Mouse (Mus musculus) splenic B cell, adult 2 months (primary cell): ENCODE results near the gene Fbxo9.
"Not testable (repeated sequence)": the region's sequence is repeated elsewhere in the genome, so short reads cannot be mapped to it uniquely, and the experiment has no call there.

Experiments used
- DNase-seq: peaks from one replicate; pipeline ENCODE4 v3.0.0-alpha.2; 2011; ENCODE audit warnings: low read depth, low spot score
- H3K27me3 ChIP-seq: 2 replicates; pipeline ENCODE4 v1.6.1; 2012; ENCODE audit warnings: mild to moderate bottlenecking, low read length, moderate library complexity, mixed read lengths; ENCODE audit not compliant: control insufficient read depth, poor library complexity, insufficient read depth, severe bottlenecking
- H3K36me3 ChIP-seq: 2 replicates; pipeline ENCODE4 v1.6.1; 2012; ENCODE audit warnings: mild to moderate bottlenecking, low read length, moderate library complexity, mixed read lengths; ENCODE audit not compliant: control insufficient read depth, poor library complexity, insufficient read depth, severe bottlenecking

Fbxo9 gene

DNA sequence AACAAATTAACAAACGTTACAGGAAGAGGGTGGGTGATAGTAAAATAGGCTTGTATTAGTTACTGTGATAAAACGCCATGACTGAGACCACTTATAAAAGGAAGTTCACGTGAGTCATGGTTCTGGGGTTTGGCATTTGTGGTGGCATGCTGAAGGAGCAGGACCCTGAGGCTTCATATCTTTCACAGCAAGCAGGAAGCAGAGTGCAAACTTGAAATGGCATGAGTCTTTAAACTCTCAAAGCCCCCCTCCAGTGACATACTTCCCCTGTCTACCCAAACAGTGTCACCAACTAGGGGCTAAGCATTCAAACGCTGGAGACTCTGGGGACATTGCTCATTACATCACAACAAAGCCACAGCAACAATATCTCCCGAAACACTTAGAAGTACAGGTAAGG lies 7.9 kb downstream of the Fbxo9 start:
- no peaks in the 10 kb centered on the region for H3K27me3 ChIP-seq
- DNase-seq, result peak; percentile 67
- H3K36me3 ChIP-seq, result peaks cover 6% of the 10 kb centered on the region

DNA sequence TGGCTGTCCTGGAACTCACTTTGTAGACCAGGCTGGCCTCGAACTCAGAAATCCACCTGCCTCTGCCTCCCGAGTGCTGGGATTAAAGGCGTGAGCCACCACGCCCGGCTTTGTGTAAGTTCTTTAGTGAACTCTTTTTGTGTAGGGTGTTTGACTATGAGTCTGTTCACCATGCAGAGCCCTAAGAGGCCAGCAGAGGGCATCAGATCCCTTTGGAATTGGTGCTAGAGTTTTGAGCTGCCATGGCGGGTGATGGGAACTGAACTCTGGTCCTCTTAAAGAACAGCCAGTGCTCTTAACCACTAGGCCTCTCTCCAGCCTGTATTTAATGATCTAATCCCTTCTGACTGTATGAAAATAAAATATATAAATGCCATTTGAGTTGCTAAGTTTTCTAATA lies 12.5 kb downstream of the Fbxo9 start:
- Histone ChIP-seq H3K36me3 (peaks cover 8% of the 10 kb centered on the region), H3K27me3 (no peaks in the 10 kb centered on the region)
- peak; percentile 48 for DNase-seq

DNA sequence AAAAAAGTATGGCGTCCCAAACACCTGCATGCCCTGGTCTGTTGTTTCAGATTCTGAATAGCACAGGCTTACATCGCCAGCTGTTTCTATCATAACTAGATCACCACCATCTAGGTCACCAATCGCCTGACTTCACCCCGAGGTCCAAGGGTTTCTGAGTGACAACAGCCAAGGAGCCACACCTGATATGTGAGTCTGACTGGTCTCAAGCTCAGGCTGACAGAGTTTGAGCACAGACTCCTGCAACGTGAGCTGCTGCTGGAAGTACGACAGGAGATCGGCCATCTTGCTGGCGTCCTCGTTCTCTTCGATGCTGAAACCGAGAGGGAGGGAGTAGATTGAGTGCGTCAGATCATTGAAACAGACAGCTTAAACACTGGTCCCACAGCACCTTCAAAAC lies 13.2 kb downstream of the Fbxo9 start:
- Histone ChIP-seq H3K27me3 (no peaks in the 10 kb centered on the region), H3K36me3 (peaks cover 7% of the 10 kb centered on the region)
- DNase-seq, result no peak

DNA sequence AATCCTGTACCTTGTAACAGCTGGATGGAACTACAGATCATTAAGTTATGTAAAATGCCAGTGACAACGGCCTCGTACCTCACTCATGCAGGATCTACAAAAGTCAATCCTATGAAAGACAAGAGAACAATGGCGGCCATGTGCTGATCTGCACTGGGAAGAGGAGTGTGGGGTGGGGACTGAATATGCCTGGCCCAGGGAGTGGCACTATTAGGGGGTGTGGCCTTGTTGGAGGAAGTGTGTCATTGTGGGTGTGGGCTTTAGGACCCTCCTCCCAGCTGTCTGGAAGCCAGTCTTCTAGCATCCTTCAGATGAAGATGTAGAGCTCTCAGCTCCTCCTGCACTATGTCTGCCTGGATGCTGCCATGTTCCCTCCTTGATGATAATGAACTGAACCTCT lies 18.3 kb downstream of the Fbxo9 start:
- no peak for DNase-seq
- Histone ChIP-seq H3K27me3 (no peaks in the 10 kb centered on the region), H3K36me3 (peaks cover 3% of the 10 kb centered on the region; the same call in 1 of the 2 replicates)

DNA sequence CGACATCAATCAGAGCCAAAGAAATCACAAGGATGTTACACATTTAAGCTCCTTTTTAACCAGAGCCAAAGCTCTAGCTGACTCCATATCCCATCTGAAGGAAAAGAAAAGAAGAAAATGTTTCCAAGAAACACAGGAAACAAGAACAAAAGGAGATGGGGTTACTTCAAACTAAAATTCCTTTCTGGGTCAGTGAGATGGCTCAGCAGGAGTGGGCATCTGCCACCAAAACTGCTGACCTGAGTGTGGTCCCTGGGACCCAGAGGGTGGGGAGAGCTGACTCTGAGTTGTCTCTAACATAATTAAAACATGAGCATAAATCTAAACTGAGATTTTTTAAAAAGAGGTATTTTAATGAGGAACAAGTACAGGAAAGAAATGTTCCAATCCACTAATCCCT lies 19.0 kb downstream of the Fbxo9 start:
- Histone ChIP-seq H3K36me3 (peaks cover 5% of the 10 kb centered on the region; the same call in 1 of the 2 replicates), H3K27me3 (no peaks in the 10 kb centered on the region)
- no peak for DNase-seq

DNA sequence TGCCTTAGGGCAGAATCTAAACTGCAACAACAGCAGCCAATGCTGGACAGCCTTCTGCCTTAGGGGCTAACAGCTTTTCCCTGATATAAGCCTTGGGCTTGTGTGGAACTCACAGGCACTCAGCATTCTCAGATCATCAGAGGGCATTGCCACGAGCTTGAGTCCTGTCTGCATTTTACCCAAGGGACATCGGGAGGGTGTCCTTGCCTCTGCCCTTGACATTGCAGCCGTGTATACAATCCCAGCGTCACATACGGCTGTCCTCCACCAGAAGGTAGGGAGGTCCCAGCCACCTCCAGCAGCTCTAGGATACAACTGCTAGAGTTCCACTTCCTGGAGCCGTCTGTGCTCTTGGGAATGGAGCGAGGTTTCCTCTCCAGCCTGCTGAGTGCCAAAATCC lies 19.9 kb downstream of the Fbxo9 start:
- DNase-seq, result no peak
- no peaks in the 10 kb centered on the region for H3K27me3 ChIP-seq
- peaks cover 2% of the 10 kb centered on the region for H3K36me3 ChIP-seq

DNA sequence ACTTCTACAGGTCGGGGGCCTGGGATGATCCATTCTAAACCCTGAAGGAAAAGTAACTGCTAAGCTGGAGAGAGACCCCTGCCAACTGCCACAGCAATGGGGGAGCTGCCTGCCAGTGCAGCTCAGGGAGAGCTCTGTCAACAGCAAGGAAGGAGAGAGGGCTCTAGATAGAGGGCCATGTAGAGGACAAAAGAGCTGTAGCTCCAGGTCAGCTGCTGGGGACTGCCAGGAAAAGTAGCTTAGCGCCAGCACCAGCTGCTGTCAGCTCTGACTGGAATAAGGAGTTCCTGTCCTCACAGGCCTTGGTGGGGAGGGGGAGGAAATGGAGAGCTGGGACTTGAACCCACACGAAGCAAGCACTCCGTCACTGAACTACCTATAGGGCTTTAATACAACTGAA lies 20.3 kb downstream of the Fbxo9 start:
- Histone ChIP-seq H3K36me3 (peaks cover 2% of the 10 kb centered on the region), H3K27me3 (no peaks in the 10 kb centered on the region)
- DNase-seq, result no peak

DNA sequence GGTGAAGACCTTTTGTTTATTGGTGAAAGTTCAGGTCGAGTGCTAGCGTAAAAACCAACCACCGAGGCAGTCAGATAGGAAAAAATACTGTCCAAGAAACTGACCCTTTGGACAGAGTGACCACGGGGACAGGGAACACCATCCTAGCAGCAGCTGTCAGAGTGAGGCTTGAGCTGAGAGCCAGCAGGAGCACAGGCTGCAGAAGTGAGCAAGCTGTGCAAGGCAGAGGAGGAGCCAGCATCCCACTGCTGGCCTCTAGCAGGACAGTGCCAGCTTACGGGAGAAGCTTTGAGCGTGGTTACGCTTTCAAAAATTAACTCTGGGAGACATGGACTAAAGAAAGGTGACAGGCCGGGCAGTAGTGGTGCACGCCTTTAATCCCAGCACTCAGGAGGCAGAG lies 21.1 kb downstream of the Fbxo9 start:
- no peak for DNase-seq
- H3K27me3 ChIP-seq, result no peaks in the 10 kb centered on the region
- H3K36me3 ChIP-seq, result peaks cover 2% of the 10 kb centered on the region

DNA sequence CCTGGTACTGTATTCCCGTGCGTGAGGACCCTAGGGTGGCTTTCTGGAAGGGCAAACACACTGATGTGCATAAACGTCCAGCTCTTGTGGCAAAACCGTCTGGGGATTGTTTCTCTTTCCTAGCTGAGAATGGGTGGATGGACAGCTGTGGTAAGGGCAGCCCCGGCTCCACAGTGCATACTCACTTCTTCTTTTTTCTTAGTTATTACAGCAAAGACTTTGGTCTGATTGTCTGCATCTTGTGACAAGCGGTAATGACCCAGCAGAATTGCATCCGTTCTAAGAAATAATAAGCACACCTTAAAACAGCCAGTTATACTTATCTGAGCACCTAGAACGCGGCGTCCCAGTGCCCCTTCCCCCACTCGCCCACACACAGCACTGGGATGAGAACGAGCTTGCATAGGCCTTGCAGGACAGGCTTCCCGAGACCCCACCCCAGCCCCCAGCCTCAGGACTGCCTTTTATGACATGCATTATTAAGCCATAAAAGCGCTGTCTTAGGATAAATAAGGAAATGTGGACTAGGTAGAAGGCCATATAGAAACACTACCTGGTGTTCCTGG lies 23.1 kb downstream of the Fbxo9 start:
- Histone ChIP-seq H3K27me3 (no peaks in the 10 kb centered on the region), H3K36me3 (peaks cover 7% of the 10 kb centered on the region)
- no peak for DNase-seq

DNA sequence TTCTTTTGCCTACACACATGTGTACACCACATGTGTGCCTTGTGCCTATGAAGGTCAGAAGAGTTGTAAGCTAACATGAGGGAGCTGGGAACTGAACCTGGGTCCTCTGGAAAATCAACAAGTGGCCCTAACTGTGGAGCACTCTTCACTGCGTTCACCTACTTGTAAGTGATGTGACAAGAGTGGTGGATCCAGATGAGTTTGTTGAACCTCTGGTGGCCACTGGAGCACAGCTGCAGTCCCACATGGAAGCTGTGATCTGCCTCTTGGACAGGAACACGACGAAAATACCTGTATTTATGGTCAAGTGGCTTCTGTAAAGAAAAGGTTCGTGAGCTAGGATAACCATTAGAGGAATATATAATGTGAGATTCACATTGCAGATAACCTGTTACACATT lies 24.5 kb downstream of the Fbxo9 start:
- no peak for DNase-seq
- Histone ChIP-seq H3K27me3 (no peaks in the 10 kb centered on the region), H3K36me3 (peaks cover 7% of the 10 kb centered on the region)

DNA sequence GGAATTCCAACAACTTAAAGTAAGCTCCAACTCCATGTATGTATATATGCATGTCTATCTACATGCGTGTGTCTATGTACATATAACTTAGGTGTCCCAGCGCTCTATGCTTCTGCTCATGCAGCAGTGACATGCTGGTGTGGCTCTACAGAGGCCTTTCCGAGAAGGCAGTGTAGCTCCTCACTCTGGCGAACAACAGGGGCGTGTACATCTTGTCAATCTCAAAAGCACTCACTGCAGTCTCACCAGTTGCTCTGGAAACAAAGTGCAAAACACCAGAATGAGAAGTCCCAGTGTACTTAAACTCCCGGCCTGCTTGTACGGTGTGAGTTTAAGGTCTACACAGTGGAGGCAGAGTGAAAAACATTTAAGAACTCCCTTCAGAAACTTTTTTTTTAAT lies 27.0 kb downstream of the Fbxo9 start:
- no peak for DNase-seq
- H3K27me3 ChIP-seq, result no peaks in the 10 kb centered on the region
- H3K36me3 ChIP-seq, result peaks cover 7% of the 10 kb centered on the region

DNA sequence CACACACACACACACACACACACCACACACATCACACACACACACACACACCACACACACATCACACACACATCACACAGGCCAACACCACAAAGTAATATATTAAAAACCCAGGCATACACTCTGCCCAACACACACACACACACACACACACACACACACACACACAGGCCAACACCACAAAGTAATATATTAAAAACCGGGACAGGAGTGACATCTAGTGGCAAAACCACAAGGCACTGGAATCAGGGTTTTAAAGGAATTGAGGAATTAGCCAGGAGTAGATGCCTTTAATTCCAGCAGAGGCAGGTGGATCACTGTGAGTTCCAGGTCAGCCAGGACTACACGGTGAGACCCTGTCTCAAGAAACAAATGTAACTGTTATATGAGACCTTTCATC lies 30.6 kb downstream of the Fbxo9 start:
- DNase-seq, result no peak
- H3K27me3 ChIP-seq, result no peaks in the 10 kb centered on the region
- 0 out of 2 replicates have a peak, but pooled peaks cover 5% of the 10 kb centered on the region for H3K36me3 ChIP-seq

DNA sequence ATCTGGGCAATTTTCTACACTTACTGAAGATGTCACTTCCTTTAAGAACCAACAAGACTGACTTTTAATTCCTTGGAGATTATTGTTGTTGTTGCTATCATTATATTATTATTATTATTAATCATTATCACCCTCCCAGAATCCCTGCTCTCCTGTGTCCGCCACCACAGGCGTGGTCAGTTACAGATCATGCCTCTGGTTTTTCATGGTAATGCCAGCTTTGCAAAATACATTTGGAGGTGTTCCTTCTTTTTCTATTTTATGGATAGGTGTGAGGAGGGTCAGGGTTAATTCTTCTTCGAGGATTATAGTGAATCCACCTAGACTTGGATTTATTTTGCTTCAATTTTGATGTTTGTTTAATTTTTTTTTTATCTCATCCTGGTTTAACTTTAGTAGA lies 33.6 kb downstream of the Fbxo9 start:
- no peaks in the 10 kb centered on the region for H3K36me3 ChIP-seq
- no peak for DNase-seq
- no peaks in the 10 kb centered on the region; the same call in 1 of the 2 replicates for H3K27me3 ChIP-seq

DNA sequence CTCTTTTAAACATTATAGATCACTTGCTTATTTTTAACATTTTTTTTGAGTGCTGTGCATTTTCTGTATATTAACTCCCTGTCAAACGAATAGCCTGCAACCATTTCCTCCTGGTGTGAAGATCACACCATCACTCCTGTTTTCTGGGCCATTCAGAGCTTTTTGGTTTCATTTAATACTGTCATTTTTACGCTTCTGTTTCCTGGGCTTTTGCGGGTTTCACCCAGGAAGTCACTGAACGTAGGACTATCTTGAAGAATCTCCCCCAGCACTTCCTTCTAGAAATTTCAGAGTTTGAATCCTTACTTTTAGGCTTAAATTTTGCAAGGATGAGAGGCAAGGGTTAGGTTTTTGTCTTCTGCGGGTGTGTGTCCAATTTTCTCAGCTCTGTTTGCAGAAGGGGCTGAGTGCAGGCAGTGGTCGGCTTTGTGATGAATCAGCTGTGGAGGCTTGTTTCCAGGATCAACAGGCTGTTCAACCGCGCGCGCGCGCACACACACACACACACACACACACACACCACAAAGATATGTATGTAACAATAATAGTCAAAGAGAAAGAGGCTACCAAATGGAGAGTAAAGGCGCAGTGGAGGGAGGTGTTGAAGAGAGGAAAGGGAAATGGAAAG lies 35.0 kb downstream of the Fbxo9 start:
- Histone ChIP-seq H3K27me3 (no peaks in the 10 kb centered on the region; the same call in 1 of the 2 replicates), H3K36me3 (no peaks in the 10 kb centered on the region)
- DNase-seq, result no peak

DNA sequence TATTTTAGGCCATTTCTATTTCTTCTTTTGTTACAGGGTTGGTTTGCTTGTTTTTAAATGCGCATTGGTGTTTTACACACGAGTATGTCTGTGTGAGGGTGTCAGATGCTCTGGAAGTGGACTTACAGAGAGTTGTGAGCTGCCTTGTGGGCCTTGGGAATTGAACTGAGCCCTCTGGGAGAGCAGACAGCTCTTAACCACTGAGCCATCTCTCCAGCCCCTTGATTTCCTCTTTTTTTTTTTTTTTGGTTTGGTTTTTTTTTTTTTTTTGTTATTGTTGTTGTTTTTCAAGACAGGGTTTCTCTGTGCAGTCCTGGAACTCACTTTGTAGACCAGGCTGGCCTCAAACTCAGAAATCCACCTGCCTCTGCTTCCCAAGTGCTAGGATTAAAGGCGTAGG lies 35.6 kb downstream of the Fbxo9 start:
- H3K27me3 ChIP-seq, DNase-seq, H3K36me3 ChIP-seq: not testable (repeated sequence)

DNA sequence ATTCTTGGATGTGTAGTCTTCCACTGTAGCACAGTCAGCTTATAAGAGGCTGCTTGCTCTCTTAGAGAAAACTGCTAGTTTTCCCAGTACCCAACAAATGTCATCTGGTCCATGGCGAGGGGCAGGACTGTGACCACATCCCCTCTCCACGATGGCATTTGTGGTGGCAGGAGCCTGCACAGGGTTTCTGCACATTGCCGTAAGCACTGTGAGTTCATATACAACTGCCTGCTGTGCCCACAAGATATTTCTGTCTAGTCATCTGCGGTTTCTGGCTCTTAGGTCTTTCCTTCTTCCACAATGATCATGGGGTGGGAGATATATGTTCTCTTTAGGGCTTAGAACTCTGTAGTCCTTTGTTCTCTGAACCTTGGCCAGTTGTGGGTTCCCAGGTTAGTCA lies 37.2 kb downstream of the Fbxo9 start:
- Histone ChIP-seq H3K36me3 (no peaks in the 10 kb centered on the region), H3K27me3 (no peaks in the 10 kb centered on the region; the same call in 1 of the 2 replicates)
- no peak for DNase-seq
